Mouse (Mus musculus): ENCODE measurements around the gene Cyfip2.

Gene Cyfip2

DNA sequence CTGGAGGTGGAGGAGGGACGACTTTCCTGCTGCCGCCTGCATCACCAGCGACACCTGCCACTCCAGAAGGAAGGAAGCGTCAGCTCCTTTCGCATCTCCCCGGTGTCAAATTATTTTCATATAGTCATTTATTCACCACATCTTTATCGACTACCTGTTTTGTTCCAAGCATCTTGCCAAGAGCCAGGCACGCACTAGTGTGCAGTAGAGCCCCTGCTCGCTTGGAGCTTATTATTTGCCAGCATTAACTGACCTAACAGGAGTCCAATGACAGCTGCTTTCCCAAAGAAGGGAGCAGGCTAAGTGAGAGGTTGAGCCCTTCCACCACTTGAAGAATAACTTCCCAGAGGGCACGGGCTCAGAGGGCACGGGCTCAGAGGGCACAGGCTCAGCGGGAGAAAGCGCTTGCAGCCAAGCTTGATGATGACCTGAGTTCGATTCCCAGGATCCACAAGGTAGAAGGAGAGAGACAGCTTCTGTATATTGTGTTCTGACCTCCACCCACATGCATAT lies at the start of gene Cyfip2:
Cyfip2 (minus strand) TSS at position 337 of the 513 bp plus-strand sequence.
- DNase-seq = peak; percentile 76

DNA sequence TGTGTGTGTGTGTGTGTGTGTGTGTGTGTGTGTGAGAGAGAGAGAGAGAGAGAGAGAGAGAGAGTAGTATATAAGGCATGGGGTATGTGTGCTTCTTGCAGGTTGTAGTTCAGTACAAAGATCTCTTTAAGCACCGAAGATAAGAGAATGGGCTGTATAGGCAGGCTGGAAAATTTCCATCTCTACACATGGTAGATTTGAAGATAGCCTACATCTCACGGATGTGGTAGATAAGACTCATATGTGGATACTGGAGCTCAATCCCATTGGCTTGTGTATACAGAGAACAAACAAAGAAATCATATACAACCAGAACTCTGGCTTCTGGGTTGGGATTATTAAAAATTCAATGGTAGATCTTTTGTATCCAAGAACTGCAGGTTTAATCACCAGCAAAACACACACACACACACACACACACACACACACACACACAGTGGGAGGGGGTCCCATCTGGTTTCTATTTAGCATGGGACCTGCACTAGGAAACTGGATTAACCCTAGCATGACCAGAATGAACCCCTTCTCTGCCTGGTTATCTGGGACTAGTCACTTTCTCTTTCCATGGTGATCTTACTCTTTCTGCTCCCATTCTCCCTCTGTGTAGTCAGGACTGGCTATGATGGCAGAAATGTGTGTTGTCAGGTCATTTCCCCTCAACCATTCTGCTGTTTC lies 48.5 kb upstream of the Cyfip2 start:
- no peak for DNase-seq

GRCm38 (mm10) chr11:46358369-46358768 lies 45.7 kb upstream of the Cyfip2 start:
- DNase-seq = no peak

DNA sequence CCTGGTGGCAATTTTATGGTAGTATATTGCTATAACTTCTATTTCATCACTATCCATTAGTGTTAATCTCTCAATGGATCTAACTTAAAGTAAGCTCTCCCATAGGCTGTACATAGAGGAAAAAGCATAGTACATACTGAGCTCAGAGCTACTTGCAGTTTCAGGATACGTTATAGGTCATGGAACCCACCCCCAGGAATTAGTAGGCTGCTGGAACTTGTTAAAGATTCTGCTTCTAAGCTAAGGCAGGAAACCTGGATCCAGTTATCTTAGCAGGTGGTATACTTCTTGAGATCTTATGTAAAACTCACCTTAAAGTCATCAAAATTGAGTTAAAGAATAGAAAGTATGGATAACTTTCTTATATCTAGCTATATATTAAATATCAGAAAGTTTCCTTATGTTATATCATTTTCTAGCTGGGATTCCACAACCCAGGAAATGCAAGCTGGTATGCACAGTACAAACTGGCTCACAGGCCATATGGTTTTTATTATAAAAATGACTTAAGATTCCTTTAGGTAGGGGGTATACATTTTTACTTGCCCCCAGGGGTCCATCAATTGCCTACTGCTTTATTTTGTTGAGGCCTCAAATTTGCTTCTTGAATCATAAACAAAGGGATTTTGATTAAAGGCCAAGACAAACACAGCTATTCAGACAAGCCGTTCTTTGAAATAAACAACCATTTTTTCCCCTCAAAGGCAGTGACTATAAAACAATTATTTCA lies 37.2 kb upstream of the Cyfip2 start:
- no peak for DNase-seq

DNA sequence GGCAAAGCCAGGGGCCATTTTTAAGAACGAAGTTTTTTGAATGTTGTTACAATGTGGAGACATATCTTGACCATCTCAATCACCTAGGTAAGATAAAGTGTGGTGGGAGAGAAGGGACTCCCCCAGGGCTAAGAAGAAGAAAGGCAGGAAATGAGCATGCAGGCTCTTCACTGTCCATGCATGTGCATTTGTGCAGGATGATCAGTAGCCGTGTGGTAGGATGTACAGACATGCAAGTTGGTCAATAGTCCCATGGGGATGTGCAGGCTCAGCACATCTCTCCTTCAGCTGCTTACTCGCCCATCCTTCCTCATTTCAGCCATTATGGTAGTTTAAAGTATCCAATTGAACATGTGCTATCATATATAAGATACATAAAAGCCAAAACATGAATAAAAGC lies 35.8 kb upstream of the Cyfip2 start:
- no peak for DNase-seq

DNA sequence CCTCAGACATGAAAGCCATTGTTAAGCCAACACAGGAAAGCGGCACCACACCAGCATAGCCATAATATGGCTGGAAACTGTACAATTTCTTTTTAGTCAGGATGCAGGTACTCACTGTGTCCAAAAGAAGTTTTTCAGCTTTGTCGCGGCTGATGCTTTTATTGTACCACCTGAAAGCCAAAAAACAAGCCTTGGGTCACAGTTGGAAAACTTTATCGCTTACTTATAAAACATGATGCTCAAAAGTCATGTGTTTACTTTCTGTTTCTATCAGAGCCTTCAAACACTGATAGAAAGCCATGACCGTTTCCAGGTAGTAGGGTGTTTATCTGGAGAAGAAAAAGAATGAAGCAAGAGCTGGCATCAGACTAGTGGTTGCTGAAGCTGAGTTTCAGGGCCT lies 35.1 kb upstream of the Cyfip2 start:
- no peak for DNase-seq

GRCm38 (mm10) chr11:46343886-46344546 lies 31.4 kb upstream of the Cyfip2 start:
- no peak for DNase-seq

- DNase-seq = no peak
Observed at GRCm38 (mm10) chr11:46341960-46342359, 29.3 kb upstream of the Cyfip2 start.

DNA sequence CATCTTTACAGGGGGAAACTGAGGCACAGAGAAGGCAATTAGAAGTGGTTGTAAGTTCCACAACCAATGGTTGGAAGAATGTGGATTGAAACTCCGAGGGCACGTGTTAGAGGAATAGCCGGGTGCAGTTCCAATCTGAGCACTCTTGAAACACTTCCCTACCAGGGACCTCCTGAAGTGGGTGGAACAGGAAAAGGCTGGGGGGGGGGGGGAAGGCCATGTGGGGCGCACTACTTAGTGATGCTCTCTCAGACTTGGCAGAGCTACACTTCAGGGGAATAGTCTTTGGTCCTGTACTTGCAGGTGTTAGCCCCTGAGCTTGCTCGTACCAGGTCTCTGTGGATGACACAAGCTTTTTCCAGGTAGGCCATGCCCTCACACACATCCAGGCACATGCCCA lies 23.4 kb upstream of the Cyfip2 start:
- DNase-seq = no peak

- DNase-seq = no peak
Observed at GRCm38 (mm10) chr11:46332217-46332616, 19.6 kb upstream of the Cyfip2 start.

DNA sequence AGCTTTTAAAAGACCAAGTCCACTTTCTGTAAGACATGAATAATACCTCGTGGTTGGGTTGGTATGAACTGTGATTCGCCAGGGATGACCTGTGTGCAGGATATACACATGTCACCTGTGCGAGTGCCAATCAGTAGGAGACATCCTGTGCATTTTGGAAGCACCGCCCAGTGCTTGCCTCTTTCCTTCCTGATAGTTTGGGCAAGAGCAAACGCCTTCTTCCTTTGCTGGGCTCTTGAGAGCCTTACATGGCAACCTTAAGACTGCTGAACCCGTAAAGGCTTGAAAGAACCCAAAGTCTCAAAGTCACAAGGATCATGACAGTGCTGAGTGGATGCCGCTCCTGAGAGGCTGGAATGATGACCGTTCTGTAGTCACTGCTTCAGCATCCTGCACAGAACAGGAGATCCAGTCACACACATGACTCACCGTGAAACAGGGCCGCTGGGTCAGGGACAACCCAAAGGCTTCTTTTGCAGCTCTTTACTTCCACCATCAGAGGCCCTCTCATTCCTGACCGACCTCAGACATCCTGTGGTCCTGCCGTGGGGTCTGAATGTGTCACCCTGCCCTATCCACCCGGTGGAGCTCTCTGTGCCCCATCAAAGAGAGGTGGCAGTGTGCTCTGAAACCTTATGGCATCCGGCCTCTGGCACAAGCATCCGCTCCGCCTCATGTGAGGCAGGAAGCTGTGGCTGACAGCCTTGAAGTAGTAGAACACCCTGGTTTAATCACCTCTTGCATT lies 13.8 kb upstream of the Cyfip2 start:
- no peak for DNase-seq

- no peak for DNase-seq
Observed at GRCm38 (mm10) chr11:46321559-46321958, 8.9 kb upstream of the Cyfip2 start.

DNA sequence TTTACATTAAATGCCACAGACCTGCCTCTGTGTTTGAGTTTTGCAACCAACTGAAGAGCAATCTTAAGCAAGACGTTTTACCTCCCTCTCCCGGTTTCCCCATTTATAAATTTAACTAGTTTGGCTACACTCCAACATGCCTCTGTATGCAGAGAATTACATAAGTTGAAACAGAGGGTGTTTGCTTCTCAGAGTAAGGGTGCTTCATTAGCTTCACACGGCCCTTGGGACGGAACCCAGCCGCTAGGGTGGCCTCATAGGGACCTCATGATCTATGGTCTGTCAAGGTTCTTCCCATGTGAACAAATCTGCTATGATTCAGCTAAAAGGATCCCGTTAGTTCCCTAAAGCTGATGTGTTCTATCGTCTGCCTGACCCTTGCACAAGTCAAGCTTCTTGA lies 1.9 kb upstream of the Cyfip2 start:
- no peak for DNase-seq

- DNase-seq = no peak
Observed at GRCm38 (mm10) chr11:46313851-46314250, 1.2 kb upstream of the Cyfip2 start.

DNA sequence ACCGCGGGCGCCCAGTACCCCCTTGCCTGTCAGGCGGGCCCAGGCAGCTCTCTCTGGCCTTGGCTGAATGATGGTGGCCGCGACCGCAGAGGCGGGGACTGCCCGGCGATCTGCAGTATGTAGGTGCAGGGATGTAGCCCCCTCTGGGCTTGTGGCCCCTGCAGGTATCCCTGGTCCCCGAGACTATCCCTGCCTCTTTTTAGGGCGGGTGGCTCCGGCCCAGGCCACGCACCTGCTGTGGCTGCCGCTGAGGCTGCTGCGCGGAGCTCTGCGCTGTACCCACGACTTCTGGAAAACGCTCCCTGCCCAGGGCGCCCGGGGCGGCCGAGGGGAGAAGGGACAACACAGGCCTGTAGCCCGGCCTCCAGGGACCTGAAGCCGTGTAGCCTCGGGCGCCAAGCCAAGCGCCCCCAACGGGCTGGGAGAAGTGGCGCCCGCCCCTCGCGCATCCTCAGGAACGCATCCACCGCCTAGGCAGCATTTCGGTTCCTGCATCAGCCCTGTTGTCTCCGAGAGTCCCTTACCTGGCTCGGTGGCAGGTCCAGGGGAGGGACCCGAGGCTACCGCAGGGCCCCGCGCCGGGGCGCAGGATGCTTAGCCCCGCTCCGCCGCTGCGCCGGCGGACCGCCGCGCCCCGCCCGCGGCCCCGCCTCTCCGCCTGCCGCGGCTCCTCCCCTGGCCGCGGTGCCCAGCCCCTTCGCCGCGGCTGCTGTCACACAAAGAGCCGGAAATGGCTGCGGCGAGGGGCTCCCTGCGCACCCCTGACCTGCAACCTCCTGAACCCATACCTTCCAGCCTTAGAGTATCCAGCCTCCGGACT lies 746 bp downstream of the Cyfip2 start:
- peak; percentile 83 for DNase-seq

DNA sequence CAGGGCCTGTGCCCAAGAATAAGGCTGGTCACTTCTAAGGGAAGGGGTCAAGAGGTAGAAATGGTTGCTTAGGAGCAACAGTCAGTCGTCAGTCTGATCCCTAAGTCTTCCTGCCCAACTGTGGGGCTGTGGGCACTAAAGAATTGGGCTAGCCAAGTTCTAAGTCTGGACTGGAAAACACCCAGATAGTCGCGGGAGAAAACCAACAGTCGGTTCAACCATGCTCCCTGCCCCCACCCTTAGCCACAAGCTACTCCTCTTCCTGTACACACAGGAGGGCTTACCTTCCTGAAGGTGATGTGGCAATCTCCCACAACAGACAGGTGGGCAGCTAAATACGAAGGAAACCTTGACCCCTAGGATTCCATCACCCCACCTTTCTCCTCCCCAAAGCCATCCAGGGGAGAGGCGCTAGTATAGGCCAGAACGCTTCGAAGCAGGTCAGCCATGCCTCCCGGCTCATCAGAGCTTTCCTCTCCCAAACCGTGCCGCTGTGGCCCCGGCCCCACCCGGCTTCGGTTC lies 1.4 kb downstream of the Cyfip2 start:
- DNase-seq = peak; percentile 77

DNA sequence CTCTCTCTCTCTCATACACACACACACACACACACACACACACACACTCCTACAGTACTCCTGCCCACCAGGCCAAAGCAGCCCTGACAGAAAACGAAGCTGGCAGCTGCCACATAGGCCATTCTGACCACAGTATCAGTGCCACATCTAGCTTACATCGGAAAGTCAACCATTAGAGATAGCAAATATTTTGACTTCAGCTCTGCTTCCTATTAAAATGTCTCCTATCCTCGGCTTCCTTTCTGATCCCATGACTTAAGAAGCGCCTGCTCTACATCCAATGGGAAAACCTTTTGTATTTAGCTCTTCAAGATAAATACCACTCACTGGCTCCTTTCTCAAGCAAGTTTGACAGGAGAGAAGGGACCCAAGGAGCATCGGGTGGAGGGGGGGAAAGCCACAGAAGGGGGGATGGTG lies 2.0 kb downstream of the Cyfip2 start:
- no peak for DNase-seq

DNA sequence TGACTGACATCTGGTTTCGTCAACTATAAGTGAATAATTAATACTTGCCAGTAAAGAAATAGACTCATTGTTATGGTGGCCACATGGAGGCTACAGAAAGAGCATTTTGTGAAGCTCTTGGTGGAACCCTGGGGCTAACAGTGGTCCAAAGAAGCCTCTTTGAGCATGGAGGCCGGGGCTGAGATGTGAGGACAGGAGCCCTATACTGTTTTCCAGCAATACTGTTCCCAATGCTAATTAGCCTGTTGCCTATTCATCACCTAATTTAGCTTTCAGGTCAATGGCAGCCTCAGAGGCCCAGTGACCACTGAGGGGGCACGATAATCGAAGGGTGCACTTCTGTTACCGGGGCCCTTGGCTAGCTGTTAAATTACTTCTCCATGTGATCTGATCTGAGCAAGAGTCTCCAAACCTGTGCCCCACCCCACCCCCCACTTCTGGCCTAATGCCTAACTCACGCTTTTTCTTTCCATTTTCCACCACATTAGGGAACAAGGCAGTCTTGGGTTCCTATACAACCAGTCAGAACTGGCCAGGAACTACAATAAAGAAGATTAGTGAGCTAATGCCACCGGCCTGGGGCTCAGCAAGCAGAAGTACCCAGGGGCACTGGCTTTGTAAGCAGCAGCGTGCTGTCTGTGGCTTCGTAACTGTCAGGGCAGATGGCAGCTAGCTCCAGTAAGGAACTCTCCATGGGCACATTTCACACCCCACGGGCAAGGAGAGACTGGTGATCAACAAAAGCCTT lies 2.7 kb downstream of the Cyfip2 start:
- peak; percentile 76 for DNase-seq

DNA sequence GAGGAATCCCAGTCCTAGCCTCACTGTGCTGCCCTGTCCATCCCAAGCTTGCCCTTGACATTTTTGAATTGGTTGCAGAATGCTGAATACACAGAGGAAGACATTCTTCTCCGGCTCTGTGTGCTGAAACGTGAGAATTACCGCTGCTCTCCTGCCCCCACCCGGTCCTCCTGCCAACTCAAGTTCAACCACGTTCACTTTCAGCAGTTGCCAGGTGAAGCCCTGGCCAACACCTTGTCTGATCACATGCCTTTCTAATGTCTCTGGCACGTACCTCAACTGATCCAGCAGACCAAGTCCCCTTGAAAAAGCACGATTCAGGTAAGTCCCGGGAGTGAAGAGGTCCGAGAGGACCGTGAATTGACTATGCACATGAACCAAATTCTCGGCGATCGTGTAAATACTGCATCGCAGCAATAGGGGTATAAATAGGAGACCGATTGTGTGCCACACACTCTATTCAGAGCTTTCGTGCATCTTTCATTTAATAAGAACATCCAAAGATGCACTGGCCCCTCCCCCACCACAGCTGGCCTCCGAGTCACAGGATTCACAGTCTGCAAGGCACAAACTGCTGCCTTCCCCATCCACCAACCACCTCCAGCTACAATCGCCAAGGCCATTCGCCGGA lies 3.4 kb downstream of the Cyfip2 start:
- peak; percentile 70 for DNase-seq

- DNase-seq = peak; percentile 37
Observed at GRCm38 (mm10) chr11:46308271-46308974, 4.2 kb downstream of the Cyfip2 start.

Measured in cerebellum, adult 11-12 months (tissue).